Mouse (Mus musculus): ENCODE data around the gene Plpp1. TPM values are rescaled to one million over a fixed set of nuclear protein-coding genes. Genes with fewer than 3 reads are reported as not detected.
A peak's percentile ranks its signal among the peaks of the same experiment; 100 is the strongest.

The Plpp1 gene
- polyA plus RNA-seq, 1 experiment from 2014 or later, result 53.3 TPM

- Histone ChIP-seq H3K27ac (no peak overlapping the region), H3K4me1 (replicated peaks) (no peaks in the 10 kb centered on the region), H3K27me3 (no peaks in the 10 kb centered on the region), H3K4me3 (no peak overlapping the region), H3K4me2 (no peak overlapping the region), H3K36me3 (no peaks in the 10 kb centered on the region), H3K9me3 (no peaks in the 10 kb centered on the region), H3K9ac (no peak overlapping the region)
- WGBS, result 70% methylated on average over 7 of the region's 7 CpGs
- ATAC-seq (ENCODE audit: low FRiP score), result no peak
These were observed 15.3 kb upstream of the Plpp1 start for GRCm38 (mm10) chr13:112785305-112785704.

- no peaks in the 10 kb centered on the region for H3K4me1 ChIP-seq (replicated peaks)
- H3K4me2 ChIP-seq, result no peak overlapping the region
- H3K27me3 ChIP-seq, result no peaks in the 10 kb centered on the region
- no peak overlapping the region for H3K27ac ChIP-seq
- no peak for ATAC-seq (ENCODE audit: low FRiP score)
- H3K9ac ChIP-seq, result no peak overlapping the region
- 34% methylated on average over 3 of the region's 3 CpGs for WGBS
- no peak overlapping the region for H3K4me3 ChIP-seq
- H3K36me3 ChIP-seq, result no peaks in the 10 kb centered on the region
- H3K9me3 ChIP-seq, result no peaks in the 10 kb centered on the region
These were observed 14.4 kb upstream of the Plpp1 start for GRCm38 (mm10) chr13:112786142-112786541.

- ATAC-seq (ENCODE audit: low FRiP score), result no peak
These were observed 13.6 kb upstream of the Plpp1 start for GRCm38 (mm10) chr13:112786942-112787533.

GRCm38 (mm10) chr13:112790774-112791173 is 9.8 kb upstream of the Plpp1 start:
- H3K27me3 ChIP-seq, result no peaks in the 10 kb centered on the region
- no peak overlapping the region for H3K4me3 ChIP-seq
- H3K9ac ChIP-seq, result no peak overlapping the region

More at GRCm38 (mm10) chr13:112786942-112787533, 13.6 kb upstream of the Plpp1 start:
- Histone ChIP-seq H3K4me1 (replicated peaks) (no peaks in the 10 kb centered on the region), H3K27ac (no peak overlapping the region), H3K36me3 (no peaks in the 10 kb centered on the region), H3K27me3 (no peaks in the 10 kb centered on the region), H3K9me3 (no peaks in the 10 kb centered on the region), H3K4me3 (no peak overlapping the region), H3K4me2 (no peak overlapping the region), H3K9ac (no peak overlapping the region)
- 88% methylated on average over 10 of the region's 10 CpGs for WGBS

GRCm38 (mm10) chr13:112791906-112792305 is 8.7 kb upstream of the Plpp1 start:
- Histone ChIP-seq H3K4me1 (replicated peaks) (no peaks in the 10 kb centered on the region), H3K4me3 (no peak overlapping the region)
- 91% methylated on average over 5 of the region's 5 CpGs for WGBS

More at GRCm38 (mm10) chr13:112790774-112791173, 9.8 kb upstream of the Plpp1 start:
- Histone ChIP-seq H3K4me1 (replicated peaks) (no peaks in the 10 kb centered on the region), H3K9me3 (no peaks in the 10 kb centered on the region), H3K36me3 (no peaks in the 10 kb centered on the region), H3K27ac (no peak overlapping the region), H3K4me2 (no peak overlapping the region)
- ATAC-seq (ENCODE audit: low FRiP score), result no peak
- 77% methylated on average over 5 of the region's 5 CpGs for WGBS

GRCm38 (mm10) chr13:112798243-112798952 is 2.2 kb upstream of the Plpp1 start:
- WGBS, result 91% methylated on average over 9 of the region's 9 CpGs
- Histone ChIP-seq H3K36me3 (no peaks in the 10 kb centered on the region), H3K27ac (no peak overlapping the region), H3K4me2 (no peak overlapping the region), H3K9me3 (no peaks in the 10 kb centered on the region), H3K27me3 (no peaks in the 10 kb centered on the region), H3K4me1 (replicated peaks) (peaks cover 17% of the 10 kb centered on the region), H3K4me3 (no peak overlapping the region), H3K9ac (no peak overlapping the region)
- no peak for ATAC-seq (ENCODE audit: low FRiP score)

More at GRCm38 (mm10) chr13:112791906-112792305, 8.7 kb upstream of the Plpp1 start:
- Histone ChIP-seq H3K9ac (no peak overlapping the region), H3K27me3 (no peaks in the 10 kb centered on the region), H3K36me3 (no peaks in the 10 kb centered on the region), H3K27ac (no peak overlapping the region), H3K9me3 (no peaks in the 10 kb centered on the region), H3K4me2 (no peak overlapping the region)
- ATAC-seq (ENCODE audit: low FRiP score), result no peak

GRCm38 (mm10) chr13:112798953-112799305 is 1.7 kb upstream of the Plpp1 start:
- WGBS, result 85% methylated on average over 9 of the region's 9 CpGs
- Histone ChIP-seq H3K27ac (no peak overlapping the region), H3K4me1 (replicated peaks) (peaks cover 22% of the 10 kb centered on the region), H3K27me3 (no peaks in the 10 kb centered on the region), H3K4me2 (no peak overlapping the region), H3K36me3 (no peaks in the 10 kb centered on the region), H3K9ac (no peak overlapping the region), H3K4me3 (no peak overlapping the region), H3K9me3 (no peaks in the 10 kb centered on the region)
- ATAC-seq (ENCODE audit: low FRiP score), result no peak

GRCm38 (mm10) chr13:112799721-112800241 is 811 bp upstream of the Plpp1 start:
- no peak for ATAC-seq (ENCODE audit: low FRiP score)
- WGBS, result 78% methylated on average over 8 of the region's 8 CpGs
- H3K4me1 ChIP-seq (replicated peaks), result peaks cover 23% of the 10 kb centered on the region
- H3K4me3 ChIP-seq, result peak overlapping the region; percentile 75; the same call in 1 of the 2 replicates
- H3K36me3 ChIP-seq, result no peaks in the 10 kb centered on the region
- no peaks in the 10 kb centered on the region for H3K27me3 ChIP-seq
- H3K4me2 ChIP-seq, result no peak overlapping the region; the same call in 1 of the 2 replicates
- H3K9me3 ChIP-seq, result no peaks in the 10 kb centered on the region
- peak overlapping the region; percentile 97; the same call in 1 of the 2 replicates for H3K27ac ChIP-seq
- no peak overlapping the region for H3K9ac ChIP-seq

- Histone ChIP-seq H3K4me3 (peak overlapping the region; percentile 75), H3K27ac (peak overlapping the region; percentile 97), H3K27me3 (no peaks in the 10 kb centered on the region), H3K9ac (peak overlapping the region; percentile 94), H3K9me3 (no peaks in the 10 kb centered on the region), H3K36me3 (peaks cover 11% of the 10 kb centered on the region), H3K4me1 (replicated peaks) (peaks cover 23% of the 10 kb centered on the region), H3K4me2 (peak overlapping the region; percentile 78)
- 1% methylated on average over 23 of the region's 23 CpGs for WGBS
- peak; percentile 85 for ATAC-seq (ENCODE audit: low FRiP score)
These were observed 901 bp downstream of the Plpp1 start for GRCm38 (mm10) chr13:112801381-112802004.

GRCm38 (mm10) chr13:112803106-112803505 is 2.5 kb downstream of the Plpp1 start:
- Histone ChIP-seq H3K27me3 (no peaks in the 10 kb centered on the region), H3K4me3 (no peak overlapping the region), H3K4me1 (replicated peaks) (peaks cover 23% of the 10 kb centered on the region), H3K36me3 (peaks cover 15% of the 10 kb centered on the region), H3K27ac (no peak overlapping the region), H3K9ac (no peak overlapping the region), H3K9me3 (no peaks in the 10 kb centered on the region), H3K4me2 (0 out of 2 replicates have a peak overlapping the region, but pooled peaks have one; percentile 26)
- no peak for ATAC-seq (ENCODE audit: low FRiP score)
- WGBS, result 75% methylated on average over 7 of the region's 7 CpGs

- peaks cover 15% of the 10 kb centered on the region for H3K36me3 ChIP-seq
- no peak overlapping the region for H3K27ac ChIP-seq
- no peak overlapping the region for H3K4me2 ChIP-seq
- H3K27me3 ChIP-seq, result no peaks in the 10 kb centered on the region
- H3K4me3 ChIP-seq, result no peak overlapping the region
- WGBS, result 89% methylated on average over 4 of the region's 4 CpGs
- H3K9ac ChIP-seq, result no peak overlapping the region
- peaks cover 23% of the 10 kb centered on the region for H3K4me1 ChIP-seq (replicated peaks)
- ATAC-seq (ENCODE audit: low FRiP score), result no peak
- no peaks in the 10 kb centered on the region for H3K9me3 ChIP-seq
These were observed 3.1 kb downstream of the Plpp1 start for GRCm38 (mm10) chr13:112803661-112804060.

- Histone ChIP-seq H3K4me1 (replicated peaks) (peaks cover 20% of the 10 kb centered on the region), H3K9me3 (no peaks in the 10 kb centered on the region), H3K9ac (no peak overlapping the region), H3K4me3 (no peak overlapping the region), H3K27me3 (no peaks in the 10 kb centered on the region), H3K4me2 (no peak overlapping the region), H3K36me3 (peaks cover 15% of the 10 kb centered on the region), H3K27ac (no peak overlapping the region)
- 98% methylated on average over 3 of the region's 3 CpGs for WGBS
- ATAC-seq (ENCODE audit: low FRiP score), result no peak
These were observed 4.9 kb downstream of the Plpp1 start for GRCm38 (mm10) chr13:112805529-112805928.
